Mouse (Mus musculus) hindbrain, postnatal 0 days (tissue): ENCODE measurements at regions not wholly inside any gene's neighbourhood (a gene's known extent, or its start where the extent isn't known, plus 50 kb on each side); places are given as distances from the start of the nearest gene placed in this dataset.
"Not testable (repeated sequence)": the region's sequence is repeated elsewhere in the genome, so short reads cannot be mapped to it uniquely, and the experiment has no call there.

Experiments used
- ATAC-seq: fragments of 200-750 bp; cut with Nextera tagmentation; 2 replicates; pipeline ENCODE4 v1.8.0; 2017; ENCODE audit warnings: mild to moderate bottlenecking, moderate TSS enrichment, moderate library complexity
- DNase-seq: peaks from one replicate; pipeline ENCODE4 v3.0.0-alpha.2; 2015; ENCODE audit warnings: low spot score
- H3K27ac ChIP-seq: fragments of 300-500 bp; sonication (generic); 2 replicates; pipeline ENCODE4 v1.5.1; 2014; ENCODE audit warnings: mild to moderate bottlenecking
- H3K27me3 ChIP-seq: fragments of 300-500 bp; sonication (generic); 2 replicates; pipeline ENCODE4 v1.6.1; 2014; ENCODE audit warnings: low read length, mixed read lengths; ENCODE audit not compliant: insufficient read depth
- H3K36me3 ChIP-seq: fragments of 300-500 bp; sonication (generic); 2 replicates; pipeline ENCODE4 v1.6.1; 2014; ENCODE audit warnings: low read length, mixed read lengths; ENCODE audit not compliant: insufficient read depth
- H3K4me1 ChIP-seq: fragments of 300-500 bp; sonication (generic); 2 replicates; pipeline ENCODE4 v1.6.1; 2014; ENCODE audit warnings: antibody characterized with exemption, low read length, mixed read lengths; ENCODE audit not compliant: insufficient read depth
- H3K4me2 ChIP-seq: fragments of 300-500 bp; sonication (generic); 2 replicates; pipeline ENCODE4 v1.6.1; 2014; ENCODE audit warnings: low read depth, mild to moderate bottlenecking, low read length, moderate library complexity, mixed read lengths
- H3K4me3 ChIP-seq: fragments of 300-500 bp; sonication (generic); 2 replicates; pipeline ENCODE4 v1.5.1; 2014; ENCODE audit warnings: low read length
- H3K9ac ChIP-seq: fragments of 300-500 bp; sonication (generic); replicated peaks from 2 replicates; pipeline ENCODE4 v1.6.1; 2014; ENCODE audit warnings: mild to moderate bottlenecking, low read length, moderate library complexity, mixed read lengths
- H3K9me3 ChIP-seq: fragments of 300-500 bp; sonication (generic); 2 replicates; pipeline ENCODE4 v1.6.1; 2016; ENCODE audit warnings: low read length, mixed read lengths
- CTCF ChIP-seq: IDR thresholded peaks from 2 replicates; pipeline ENCODE4 v1.5.1; 2016; ENCODE audit warnings: antibody characterized with exemption, control low read depth, low read depth
- WGBS: fragments of 180-500 bp; shearing (Covaris S2); extraction: QIAGEN DNeasy Blood & Tissue Kit; methylation state at CpG from one replicate; pipeline ENCODE4 v1.1.7; 2014; 5-methylcytosine and 5-hydroxymethylcytosine counted together

DNA sequence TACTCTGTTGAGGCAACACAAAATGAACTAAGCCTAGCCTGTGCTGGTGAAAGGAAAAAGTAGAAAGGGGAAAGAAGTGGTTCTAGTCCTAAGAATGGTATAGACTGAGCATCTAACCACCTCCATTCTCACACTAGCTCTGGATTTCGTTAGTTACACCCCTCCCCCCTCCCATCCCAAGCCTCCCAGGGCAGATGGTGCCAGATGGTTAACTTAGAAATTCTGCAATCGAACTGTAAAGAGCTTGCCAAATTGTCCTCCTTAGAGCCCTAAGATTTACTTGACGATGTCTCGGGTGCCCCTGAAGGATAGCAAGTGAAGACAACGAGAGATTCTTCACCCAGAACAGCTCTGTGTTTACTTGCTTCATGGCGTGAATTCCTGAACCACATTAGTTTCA lies 453.7 kb upstream of the Clint1 start:
- ATAC-seq (no peak), DNase-seq (peak; percentile 49)
- no peaks in the 10 kb centered on the region for H3K27me3 ChIP-seq
- no peaks in the 10 kb centered on the region for H3K36me3 ChIP-seq
- no peaks in the 10 kb centered on the region for H3K9me3 ChIP-seq
- 42% methylated on average over 6 of the region's 6 CpGs for WGBS
- H3K9ac ChIP-seq: no peak overlapping the region
- no peak overlapping the region for H3K27ac ChIP-seq
- TF ChIP-seq CTCF: no peak
- H3K4me1 ChIP-seq: no peaks in the 10 kb centered on the region
- no peak overlapping the region for H3K4me3 ChIP-seq
- H3K4me2 ChIP-seq: no peak overlapping the region

DNA sequence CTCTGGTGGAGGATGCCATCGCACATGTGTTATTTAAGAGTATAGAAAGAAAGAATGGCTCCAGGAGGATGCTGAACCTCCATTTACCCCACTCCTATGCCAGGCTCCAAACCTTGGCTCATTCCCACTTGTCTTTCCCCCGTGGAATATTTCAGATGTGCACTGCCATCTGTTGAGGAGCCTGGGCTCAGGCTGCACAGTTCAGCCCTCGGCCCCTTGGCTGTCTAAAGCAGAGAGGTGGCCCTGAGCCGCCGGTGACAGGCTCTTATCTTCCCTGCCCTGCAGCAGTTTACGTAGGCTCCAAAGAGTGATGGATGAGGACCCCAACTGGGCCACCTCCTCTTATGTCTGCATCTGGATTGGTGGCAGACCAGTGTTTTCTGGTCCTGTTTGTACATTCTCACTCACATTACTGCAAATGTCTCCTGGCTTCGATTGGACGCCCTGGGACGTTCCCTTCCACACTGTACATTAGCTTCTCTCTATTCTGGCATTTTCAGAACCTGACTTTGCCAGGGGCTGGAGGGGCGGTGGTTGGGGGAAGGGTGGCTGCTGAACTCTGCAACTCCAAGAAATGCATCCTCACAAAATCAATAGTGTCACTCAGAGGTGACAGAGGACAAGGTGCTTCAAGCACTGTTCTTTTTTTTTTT lies 447.3 kb upstream of the Clint1 start:
- TF ChIP-seq CTCF: no peak
- no peak overlapping the region for H3K4me2 ChIP-seq
- H3K4me3 ChIP-seq: no peak overlapping the region
- H3K9me3 ChIP-seq: no peaks in the 10 kb centered on the region
- no peak overlapping the region for H3K27ac ChIP-seq
- ATAC-seq (peak; percentile 29; the same call in 1 of the 2 replicates), DNase-seq (peak; percentile 43)
- H3K36me3 ChIP-seq: no peaks in the 10 kb centered on the region
- 53% methylated on average over 10 of the region's 10 CpGs for WGBS
- H3K27me3 ChIP-seq: no peaks in the 10 kb centered on the region
- H3K4me1 ChIP-seq: no peaks in the 10 kb centered on the region
- no peak overlapping the region for H3K9ac ChIP-seq

DNA sequence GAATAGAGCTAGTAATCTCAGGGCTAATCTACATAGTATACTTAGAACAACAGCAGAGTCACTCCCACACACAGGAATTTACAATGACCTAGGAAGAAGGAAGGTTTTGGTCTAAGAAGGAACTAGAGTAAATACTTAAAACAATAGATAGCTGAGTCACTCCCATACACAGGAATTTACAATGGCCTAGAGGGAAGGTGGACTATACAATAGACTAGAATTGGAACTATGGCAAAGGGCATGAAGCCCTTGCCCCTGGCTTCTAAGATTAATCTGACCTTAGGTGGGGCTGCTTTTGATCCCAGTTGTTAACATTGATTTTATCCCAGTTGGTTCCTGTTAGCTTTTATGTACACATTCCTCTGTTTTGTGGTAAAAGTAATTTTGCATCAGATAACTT lies 427.8 kb upstream of the Clint1 start:
- H3K4me3 ChIP-seq, H3K27me3 ChIP-seq, H3K36me3 ChIP-seq, DNase-seq, H3K4me2 ChIP-seq, H3K9ac ChIP-seq, H3K27ac ChIP-seq, ATAC-seq, H3K9me3 ChIP-seq, H3K4me1 ChIP-seq: not testable (repeated sequence)

GRCm38 (mm10) chr11:45440937-45441720 lies 410.7 kb upstream of the Clint1 start:
- no peak for TF ChIP-seq CTCF
- H3K9me3 ChIP-seq: no peaks in the 10 kb centered on the region
- H3K27ac ChIP-seq: no peak overlapping the region
- no peak overlapping the region for H3K9ac ChIP-seq
- DNase-seq (no peak), ATAC-seq (no peak)
- no peaks in the 10 kb centered on the region for H3K4me1 ChIP-seq
- H3K27me3 ChIP-seq: no peaks in the 10 kb centered on the region
- H3K4me2 ChIP-seq: no peak overlapping the region
- WGBS: 52% methylated on average over 3 of the region's 3 CpGs
- no peak overlapping the region for H3K4me3 ChIP-seq
- H3K36me3 ChIP-seq: no peaks in the 10 kb centered on the region

GRCm38 (mm10) chr11:45446512-45446911 lies 405.3 kb upstream of the Clint1 start:
- no peak for DNase-seq
- Histone ChIP-seq H3K36me3 (no peaks in the 10 kb centered on the region), H3K27ac (no peak overlapping the region), H3K27me3 (no peaks in the 10 kb centered on the region), H3K9me3 (no peaks in the 10 kb centered on the region), H3K4me1 (no peaks in the 10 kb centered on the region), H3K4me3 (no peak overlapping the region), H3K4me2 (no peak overlapping the region), H3K9ac (no peak overlapping the region)
- no peak for TF ChIP-seq CTCF
- WGBS: 79% methylated on average over 2 of the region's 2 CpGs
- ATAC-seq: no peak

DNA sequence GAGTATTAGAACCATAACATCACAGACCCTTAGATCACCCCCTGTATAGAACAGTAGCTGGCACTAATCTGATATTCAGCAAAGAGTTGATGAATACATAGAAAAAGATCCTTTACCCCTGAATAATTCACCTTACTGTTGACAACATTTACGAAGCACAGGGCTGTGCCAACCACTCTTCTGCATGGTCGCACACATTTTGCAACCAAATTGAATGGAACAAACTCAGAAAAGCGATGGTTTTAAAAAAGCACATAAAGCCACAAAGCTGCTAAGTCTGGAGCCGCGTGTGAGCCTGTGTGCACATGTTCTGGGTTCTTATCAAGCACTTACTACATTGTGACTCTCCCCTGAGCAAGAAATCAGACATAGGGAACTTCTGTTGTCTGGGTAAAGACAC lies 397.6 kb upstream of the Clint1 start:
- ATAC-seq: no peak
- no peaks in the 10 kb centered on the region for H3K36me3 ChIP-seq
- TF ChIP-seq CTCF: no peak
- no peak overlapping the region for H3K4me2 ChIP-seq
- H3K27me3 ChIP-seq: no peaks in the 10 kb centered on the region
- no peak overlapping the region for H3K4me3 ChIP-seq
- 37% methylated on average over 5 of the region's 5 CpGs for WGBS
- H3K27ac ChIP-seq: peak overlapping the region; percentile 66; the same call in 1 of the 2 replicates
- DNase-seq: peak; percentile 11
- H3K9ac ChIP-seq: no peak overlapping the region
- H3K4me1 ChIP-seq: no peaks in the 10 kb centered on the region; the same call in none of the 2 replicates
- H3K9me3 ChIP-seq: no peaks in the 10 kb centered on the region

- Histone ChIP-seq H3K36me3 (no peaks in the 10 kb centered on the region), H3K27me3 (no peaks in the 10 kb centered on the region), H3K27ac (peak overlapping the region; percentile 66; the same call in 1 of the 2 replicates), H3K4me1 (no peaks in the 10 kb centered on the region; the same call in none of the 2 replicates), H3K4me3 (no peak overlapping the region), H3K4me2 (no peak overlapping the region), H3K9ac (no peak overlapping the region), H3K9me3 (no peaks in the 10 kb centered on the region)
- DNase-seq (peak; percentile 85), ATAC-seq (peak; percentile 94)
- 35% methylated on average over 3 of the region's 3 CpGs for WGBS
- TF ChIP-seq CTCF: no peak
These were observed 396.9 kb upstream of the Clint1 start for GRCm38 (mm10) chr11:45454933-45455332.
